Mouse (Mus musculus): ENCODE data around the gene Cebpz.

Gene Cebpz

DNA sequence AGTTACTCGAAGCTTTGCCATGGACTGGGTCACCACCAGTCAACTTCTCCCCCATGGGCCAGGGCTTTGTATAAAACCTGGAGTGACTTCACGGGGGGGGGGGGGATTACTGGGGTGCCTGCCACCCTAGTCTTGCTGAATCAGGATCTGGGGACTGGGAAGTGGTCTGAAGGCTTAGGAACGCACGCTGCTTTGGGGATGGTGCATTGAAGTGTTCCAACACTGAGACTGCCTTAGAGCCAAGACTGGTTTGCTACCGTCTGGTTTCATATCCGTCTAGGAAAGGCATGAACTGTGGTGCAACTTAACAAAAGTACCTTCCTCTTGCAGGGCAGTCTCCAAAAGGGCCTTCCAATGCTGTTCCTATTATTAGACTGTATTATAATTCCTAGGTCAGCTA, 19.2 kb downstream of the Cebpz start:
- peaks cover 7% of the 10 kb centered on the region for H3K36me3 ChIP-seq (ENCODE audit: control insufficient read depth, insufficient read depth, low read length, poor library complexity, severe bottlenecking)
- no peak for DNase-seq (ENCODE audit: low read depth, low spot score)
- no peaks in the 10 kb centered on the region for H3K27me3 ChIP-seq (ENCODE audit: control insufficient read depth, insufficient read depth, low read length, poor library complexity, severe bottlenecking)

DNA sequence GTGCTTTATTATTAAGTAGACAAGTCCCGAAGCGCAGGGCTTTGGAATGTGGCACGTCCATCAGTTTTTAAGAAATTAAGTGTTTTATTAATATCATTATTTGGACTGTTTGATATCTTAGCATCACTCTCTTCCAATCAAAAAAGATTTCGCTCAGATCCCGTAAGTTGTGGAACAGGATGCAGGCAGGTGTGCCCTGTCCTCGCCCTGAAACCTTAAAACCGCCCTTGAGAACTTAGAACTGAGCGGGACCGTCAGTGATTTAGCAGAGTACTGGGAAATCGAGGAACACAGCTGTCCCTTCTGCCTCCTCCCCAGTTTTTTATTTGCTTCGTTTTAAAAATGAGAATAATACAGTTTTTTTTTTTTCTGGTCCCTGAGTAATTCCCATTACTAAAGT, 20.0 kb downstream of the Cebpz start:
- no peak for DNase-seq (ENCODE audit: low read depth, low spot score)
- Histone ChIP-seq H3K36me3 (ENCODE audit: control insufficient read depth, insufficient read depth, low read length, poor library complexity, severe bottlenecking) (peaks cover 7% of the 10 kb centered on the region), H3K27me3 (ENCODE audit: control insufficient read depth, insufficient read depth, low read length, poor library complexity, severe bottlenecking) (no peaks in the 10 kb centered on the region)

DNA sequence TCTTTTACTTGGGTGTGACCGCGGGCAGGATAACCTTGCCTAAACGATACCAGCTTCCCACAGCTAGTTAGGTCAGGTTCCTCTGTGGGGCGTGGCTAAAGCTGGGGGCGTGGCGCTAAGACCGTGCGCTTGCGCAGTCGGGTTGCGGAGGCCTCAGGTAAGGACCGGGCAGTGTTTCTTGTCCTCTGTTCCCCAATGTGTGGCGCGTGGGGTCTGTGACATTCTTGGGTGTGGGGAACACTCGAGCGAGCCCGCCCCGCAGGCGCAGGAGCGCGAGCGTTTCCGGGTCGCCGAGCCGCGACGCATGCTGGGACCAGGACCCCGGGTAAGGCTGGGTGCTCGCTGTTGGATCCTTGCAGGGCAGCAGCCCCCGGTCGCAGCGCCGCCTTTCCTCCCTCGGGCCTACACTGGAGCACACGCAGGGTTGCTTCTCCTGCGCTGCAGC, 20.5 kb downstream of the Cebpz start, which contains the start of gene Cebpzos:
TSS of gene Cebpzos (plus strand) at position 132 of the 445 bp plus-strand sequence.
- peak; percentile 95 for DNase-seq (ENCODE audit: low read depth, low spot score)
- peaks cover 7% of the 10 kb centered on the region for H3K36me3 ChIP-seq (ENCODE audit: control insufficient read depth, insufficient read depth, low read length, poor library complexity, severe bottlenecking)
- no peaks in the 10 kb centered on the region for H3K27me3 ChIP-seq (ENCODE audit: control insufficient read depth, insufficient read depth, low read length, poor library complexity, severe bottlenecking)

DNA sequence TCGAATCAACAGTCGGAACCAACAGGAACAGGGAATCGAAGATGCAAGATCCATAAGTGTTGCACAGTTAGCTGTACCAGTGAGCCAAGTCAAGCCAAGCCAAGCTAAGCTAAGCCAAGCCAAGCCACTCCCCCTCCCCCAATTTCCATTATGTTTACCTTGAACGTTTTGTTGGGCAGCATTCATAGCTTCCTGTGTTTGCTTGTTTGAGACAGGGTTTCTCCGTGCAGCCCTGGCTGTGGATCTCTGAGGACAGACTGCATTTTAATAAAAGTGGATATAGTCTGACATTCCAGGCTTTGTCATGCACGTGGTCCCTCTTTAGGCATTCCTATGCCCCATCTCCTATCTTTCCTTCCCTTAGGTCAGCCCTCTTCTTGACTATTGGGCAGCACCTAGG, 21.1 kb downstream of the Cebpz start:
- DNase-seq (ENCODE audit: low read depth, low spot score), result no peak
- no peaks in the 10 kb centered on the region for H3K27me3 ChIP-seq (ENCODE audit: control insufficient read depth, insufficient read depth, low read length, poor library complexity, severe bottlenecking)
- peaks cover 4% of the 10 kb centered on the region for H3K36me3 ChIP-seq (ENCODE audit: control insufficient read depth, insufficient read depth, low read length, poor library complexity, severe bottlenecking)

DNA sequence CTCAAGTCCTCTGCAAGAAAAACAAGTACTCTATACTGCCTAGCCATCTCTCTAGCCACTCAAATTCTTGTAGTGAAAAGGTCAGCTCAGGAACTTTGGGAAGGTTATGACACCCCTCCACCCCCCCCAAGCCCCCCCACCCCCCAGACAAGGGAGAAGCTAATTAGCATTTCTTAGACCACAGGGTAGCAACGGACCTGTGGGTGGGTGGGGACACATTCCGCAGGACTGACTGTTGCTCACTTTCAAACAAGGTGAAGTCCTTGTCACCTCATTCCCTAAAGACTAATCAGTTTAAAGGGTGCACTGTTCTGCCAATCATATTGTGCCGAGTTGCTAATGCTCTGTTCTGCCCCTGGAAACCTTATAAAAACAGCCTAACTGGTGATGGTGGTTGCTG, 22.9 kb downstream of the Cebpz start:
- H3K36me3 ChIP-seq (ENCODE audit: control insufficient read depth, insufficient read depth, low read length, poor library complexity, severe bottlenecking), result no peaks in the 10 kb centered on the region; the same call in 1 of the 2 replicates
- no peak for DNase-seq (ENCODE audit: low read depth, low spot score)
- no peaks in the 10 kb centered on the region for H3K27me3 ChIP-seq (ENCODE audit: control insufficient read depth, insufficient read depth, low read length, poor library complexity, severe bottlenecking)

DNA sequence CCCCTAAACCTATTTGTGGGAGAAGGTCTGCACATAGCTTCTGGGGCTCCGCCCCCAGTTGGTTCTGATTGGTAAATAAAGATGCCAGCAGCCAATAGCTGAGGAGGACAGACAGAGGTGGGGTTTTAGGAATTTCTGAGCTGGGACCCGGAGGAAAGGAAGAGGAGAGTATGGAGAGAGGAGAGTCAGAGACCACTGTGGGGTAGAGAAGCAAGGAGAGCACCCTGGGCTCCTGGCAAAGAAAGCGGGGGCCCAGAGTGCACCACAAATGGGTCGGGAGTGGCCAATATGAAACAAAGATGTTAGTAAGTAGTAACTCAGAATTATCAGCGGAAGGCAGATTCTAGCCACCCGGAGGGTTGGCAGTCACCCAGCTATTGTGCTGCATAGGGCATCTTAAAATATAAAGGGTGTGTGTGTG, 24.0 kb downstream of the Cebpz start:
- H3K36me3 ChIP-seq (ENCODE audit: control insufficient read depth, insufficient read depth, low read length, poor library complexity, severe bottlenecking), result no peaks in the 10 kb centered on the region
- H3K27me3 ChIP-seq (ENCODE audit: control insufficient read depth, insufficient read depth, low read length, poor library complexity, severe bottlenecking), result no peaks in the 10 kb centered on the region
- DNase-seq (ENCODE audit: low read depth, low spot score), result no peak

DNA sequence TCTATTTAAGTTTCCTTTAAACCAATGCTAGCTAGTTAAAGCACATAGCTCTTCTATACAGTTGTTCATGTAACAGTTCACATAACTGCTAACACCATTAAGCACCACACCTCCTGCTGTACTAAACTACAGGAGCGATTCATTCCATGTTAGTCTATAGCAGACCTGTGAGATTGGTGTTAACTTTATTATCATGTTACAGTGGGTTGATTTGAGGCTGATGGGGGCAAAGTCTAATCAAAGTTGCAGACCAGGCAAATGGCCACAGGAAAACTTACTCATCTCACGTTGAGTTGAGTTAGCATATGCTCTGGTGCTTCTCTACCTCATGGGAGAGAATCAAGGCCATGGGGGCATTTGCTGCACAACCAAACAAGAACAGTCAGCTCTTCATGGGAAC, 27.5 kb downstream of the Cebpz start:
- Histone ChIP-seq H3K27me3 (ENCODE audit: control insufficient read depth, insufficient read depth, low read length, poor library complexity, severe bottlenecking) (no peaks in the 10 kb centered on the region), H3K36me3 (ENCODE audit: control insufficient read depth, insufficient read depth, low read length, poor library complexity, severe bottlenecking) (no peaks in the 10 kb centered on the region)
- DNase-seq (ENCODE audit: low read depth, low spot score), result no peak

DNA sequence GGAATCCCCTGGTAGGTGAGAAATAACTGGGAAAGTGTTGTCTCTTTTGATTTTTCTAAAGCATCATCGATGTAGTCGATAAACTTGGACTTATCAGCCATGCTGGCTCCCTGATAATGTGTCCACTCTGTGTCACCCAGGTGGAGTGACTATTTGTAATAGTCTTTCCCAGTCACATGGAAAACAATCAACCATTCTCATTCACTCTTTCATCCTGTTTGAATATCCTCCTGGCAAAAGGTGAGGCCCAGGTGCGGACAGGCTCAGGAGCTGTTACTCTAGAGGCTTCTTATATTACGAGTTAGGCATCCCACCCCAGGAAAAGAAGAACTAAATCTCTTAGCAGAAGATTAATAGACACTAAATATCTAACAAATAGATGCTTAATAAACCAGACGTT, 30.0 kb downstream of the Cebpz start, which contains the start of gene Sult6b1:
TSS of gene Sult6b1 (minus strand) at position 101 of the 400 bp plus-strand sequence.
- no peak for DNase-seq (ENCODE audit: low read depth, low spot score)
- H3K36me3 ChIP-seq (ENCODE audit: control insufficient read depth, insufficient read depth, low read length, poor library complexity, severe bottlenecking), result no peaks in the 10 kb centered on the region
- H3K27me3 ChIP-seq (ENCODE audit: control insufficient read depth, insufficient read depth, low read length, poor library complexity, severe bottlenecking), result no peaks in the 10 kb centered on the region

DNA sequence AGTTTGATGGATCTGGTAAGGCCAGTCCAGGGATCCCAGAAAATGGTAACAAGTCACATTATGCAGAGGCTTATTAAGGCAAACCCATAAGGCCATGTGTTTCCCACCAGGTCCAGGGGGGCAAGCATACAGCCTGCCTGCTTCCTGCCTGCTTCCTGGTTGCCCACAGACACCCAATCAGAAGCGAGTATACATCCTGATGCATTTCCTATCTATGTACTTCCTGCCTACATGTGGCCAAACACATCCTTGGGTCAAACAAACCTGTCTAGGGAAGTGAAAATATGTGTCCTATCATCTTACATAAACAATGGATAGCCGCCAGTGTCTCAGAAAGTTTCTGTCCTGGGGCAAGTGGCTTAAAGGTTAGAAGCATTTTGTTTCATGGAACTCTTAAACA, 33.7 kb downstream of the Cebpz start:
- no peak for DNase-seq (ENCODE audit: low read depth, low spot score)
- Histone ChIP-seq H3K27me3 (ENCODE audit: control insufficient read depth, insufficient read depth, low read length, poor library complexity, severe bottlenecking) (no peaks in the 10 kb centered on the region), H3K36me3 (ENCODE audit: control insufficient read depth, insufficient read depth, low read length, poor library complexity, severe bottlenecking) (no peaks in the 10 kb centered on the region)

DNA sequence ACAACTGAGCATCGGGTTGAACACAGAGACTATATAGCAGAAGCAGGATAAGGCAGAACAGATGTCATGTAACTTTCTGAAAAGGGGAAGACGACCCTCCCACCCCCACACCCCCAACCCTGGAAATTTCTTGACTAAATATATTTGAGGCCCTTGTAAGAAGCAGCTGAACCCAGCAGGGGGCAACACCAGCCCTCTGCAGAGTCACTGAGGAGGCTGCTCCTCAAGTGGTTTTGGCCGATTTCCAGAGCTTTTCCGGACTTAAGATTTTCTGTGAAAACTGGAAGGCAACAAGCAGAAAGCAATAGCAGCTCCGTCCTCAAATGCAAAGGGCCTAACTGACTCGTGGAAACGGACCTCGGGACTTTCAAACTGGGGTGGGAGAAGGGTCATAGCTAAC, 41.5 kb downstream of the Cebpz start:
- H3K27me3 ChIP-seq (ENCODE audit: control insufficient read depth, insufficient read depth, low read length, poor library complexity, severe bottlenecking), result no peaks in the 10 kb centered on the region
- peak; percentile 46 for DNase-seq (ENCODE audit: low read depth, low spot score)

DNA sequence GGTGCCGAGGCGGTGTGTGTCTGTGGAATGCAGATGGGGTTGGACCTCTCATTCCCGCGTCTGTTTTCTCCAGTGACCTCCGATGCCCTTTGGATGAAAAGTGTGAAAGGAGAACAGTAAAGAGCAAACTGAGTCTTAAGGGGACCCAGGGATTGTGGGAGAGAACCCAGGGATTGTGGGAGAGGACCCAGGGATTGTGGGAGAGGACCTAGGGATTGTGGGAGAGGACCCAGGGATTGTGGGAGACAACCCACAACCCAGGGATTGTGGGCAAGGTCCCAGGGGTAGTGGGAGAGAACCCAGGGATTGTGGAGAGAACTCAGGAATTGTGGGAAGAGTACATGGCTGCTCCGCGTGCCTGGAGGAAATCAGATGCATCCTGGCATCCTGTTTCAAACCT, 41.9 kb downstream of the Cebpz start:
- no peak for DNase-seq (ENCODE audit: low read depth, low spot score)
- H3K27me3 ChIP-seq (ENCODE audit: control insufficient read depth, insufficient read depth, low read length, poor library complexity, severe bottlenecking), result no peaks in the 10 kb centered on the region

More for the DNA sequence above, 41.5 kb downstream of the Cebpz start:
- no peaks in the 10 kb centered on the region for H3K36me3 ChIP-seq (ENCODE audit: control insufficient read depth, insufficient read depth, low read length, poor library complexity, severe bottlenecking)

DNA sequence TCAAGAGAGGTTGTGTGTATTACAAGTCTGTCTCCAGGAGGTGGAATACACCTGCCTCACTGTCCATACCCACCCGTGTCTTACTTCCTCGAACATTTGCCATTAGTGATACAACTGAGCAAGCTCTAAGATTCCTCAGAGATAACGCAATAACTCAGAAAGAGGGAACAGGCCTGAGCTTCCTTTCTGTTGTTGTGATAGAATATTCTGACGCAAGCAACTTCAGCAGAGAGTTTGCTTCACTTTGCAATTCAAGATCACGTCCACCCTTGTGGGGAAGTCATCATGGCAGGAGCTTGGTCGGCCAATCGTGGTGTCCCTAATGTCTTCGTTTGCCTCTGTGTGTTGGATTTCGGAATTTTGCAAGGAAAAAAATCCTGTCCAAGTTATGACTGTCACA, 45.8 kb downstream of the Cebpz start:
- Histone ChIP-seq H3K27me3 (ENCODE audit: control insufficient read depth, insufficient read depth, low read length, poor library complexity, severe bottlenecking) (no peaks in the 10 kb centered on the region), H3K36me3 (ENCODE audit: control insufficient read depth, insufficient read depth, low read length, poor library complexity, severe bottlenecking) (no peaks in the 10 kb centered on the region)
- no peak for DNase-seq (ENCODE audit: low read depth, low spot score)

More for the DNA sequence above, 41.9 kb downstream of the Cebpz start:
- H3K36me3 ChIP-seq (ENCODE audit: control insufficient read depth, insufficient read depth, low read length, poor library complexity, severe bottlenecking), result no peaks in the 10 kb centered on the region

DNA sequence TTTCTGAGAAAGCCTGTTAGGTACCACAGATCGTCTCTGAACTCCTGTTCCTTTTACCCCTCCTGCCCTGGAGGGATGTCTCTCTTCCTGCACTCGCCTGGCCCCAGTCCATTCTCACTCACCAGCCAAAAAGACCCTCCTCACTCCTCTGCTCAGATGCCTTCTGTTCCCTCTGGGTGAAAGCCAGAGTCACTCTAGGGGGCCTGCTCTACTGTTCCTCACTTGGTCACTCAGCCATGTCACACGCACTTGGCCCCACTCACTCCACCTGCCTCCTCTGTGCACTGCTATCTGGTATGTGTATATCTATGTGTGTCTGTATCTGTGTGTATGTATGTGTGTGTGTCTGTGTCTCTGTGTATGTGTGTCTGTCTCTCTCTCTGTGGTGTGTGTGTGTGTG, 47.7 kb downstream of the Cebpz start:
- no peaks in the 10 kb centered on the region for H3K27me3 ChIP-seq (ENCODE audit: control insufficient read depth, insufficient read depth, low read length, poor library complexity, severe bottlenecking)
- no peak for DNase-seq (ENCODE audit: low read depth, low spot score)
- no peaks in the 10 kb centered on the region for H3K36me3 ChIP-seq (ENCODE audit: control insufficient read depth, insufficient read depth, low read length, poor library complexity, severe bottlenecking)

DNA sequence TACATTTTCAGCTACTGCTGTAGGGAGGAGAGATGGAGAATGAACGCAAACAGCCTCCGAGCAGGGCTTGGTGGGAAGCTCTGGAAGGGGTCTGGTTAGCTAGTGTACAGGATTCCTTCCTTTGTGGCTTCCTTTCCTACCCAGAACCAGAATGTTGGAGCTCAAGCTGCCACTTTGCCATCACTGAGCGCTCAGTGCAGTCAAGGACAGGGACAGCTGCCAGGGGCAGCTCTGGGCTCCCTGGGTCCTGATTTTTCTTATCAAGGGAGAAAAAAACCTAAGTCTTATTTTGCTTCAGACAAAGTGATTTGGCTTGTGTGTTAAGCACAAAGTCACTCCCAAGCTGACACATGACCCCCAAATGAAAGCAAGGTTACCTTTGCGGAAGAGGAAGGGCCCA, 48.3 kb downstream of the Cebpz start:
- no peaks in the 10 kb centered on the region for H3K27me3 ChIP-seq (ENCODE audit: control insufficient read depth, insufficient read depth, low read length, poor library complexity, severe bottlenecking)
- no peaks in the 10 kb centered on the region for H3K36me3 ChIP-seq (ENCODE audit: control insufficient read depth, insufficient read depth, low read length, poor library complexity, severe bottlenecking)
- DNase-seq (ENCODE audit: low read depth, low spot score), result no peak

DNA sequence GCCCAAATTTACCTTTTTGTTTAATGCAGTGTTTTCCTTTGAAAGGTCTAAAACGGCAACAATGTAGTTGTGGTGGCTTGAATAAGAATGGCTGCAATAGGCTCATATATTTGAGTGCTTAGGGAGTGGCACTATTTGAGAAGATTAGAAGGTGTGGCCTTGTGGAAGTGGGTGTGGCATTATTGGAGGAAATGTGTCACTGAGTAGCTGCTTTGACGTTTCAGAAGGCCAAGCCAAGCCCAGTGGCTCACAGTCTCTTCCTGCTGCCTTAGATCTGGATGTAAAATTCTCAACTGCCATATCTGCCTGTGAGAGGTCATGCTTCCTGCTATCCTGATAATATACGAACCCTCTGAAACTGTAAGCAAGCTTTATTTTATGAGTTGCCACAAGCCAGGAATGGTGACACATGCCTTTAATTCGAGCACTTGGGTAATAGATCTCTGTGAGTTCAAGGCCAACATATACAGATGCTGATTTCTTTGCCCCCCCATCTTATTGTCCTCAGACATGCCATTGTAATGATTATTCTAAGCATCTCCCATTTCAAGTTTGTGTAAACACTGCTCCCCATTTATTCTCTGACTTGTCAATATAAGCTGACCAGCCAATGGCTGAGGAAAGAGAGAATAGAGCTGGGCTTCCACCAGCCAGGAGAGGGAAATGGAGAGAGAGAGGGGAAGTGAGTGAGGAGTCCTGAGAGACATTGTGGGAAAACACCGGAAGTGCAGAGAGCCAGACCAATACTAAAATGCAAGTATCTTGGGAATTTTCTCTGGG, 51.4 kb downstream of the Cebpz start:
- no peaks in the 10 kb centered on the region for H3K36me3 ChIP-seq (ENCODE audit: control insufficient read depth, insufficient read depth, low read length, poor library complexity, severe bottlenecking)

DNA sequence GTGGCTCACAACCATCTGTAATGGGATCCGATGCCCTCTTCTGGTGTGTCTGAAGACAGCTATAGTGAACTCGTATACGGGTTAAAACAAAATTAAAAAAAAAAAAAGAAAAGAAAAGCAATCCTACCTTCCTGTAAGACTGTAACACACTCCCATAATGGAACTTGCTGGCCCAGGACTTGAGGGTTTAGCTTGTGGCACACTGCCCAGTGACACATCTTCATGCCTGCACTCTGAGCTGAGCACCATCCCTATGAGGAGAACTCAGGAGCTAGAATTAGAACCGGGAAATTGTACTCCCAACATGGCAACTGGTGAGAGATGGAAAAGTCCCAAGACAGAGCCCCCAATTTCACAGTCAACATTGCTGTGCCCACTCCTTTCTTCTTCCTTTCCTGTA, 53.6 kb downstream of the Cebpz start:
- Histone ChIP-seq H3K27me3 (ENCODE audit: control insufficient read depth, insufficient read depth, low read length, poor library complexity, severe bottlenecking) (no peaks in the 10 kb centered on the region), H3K36me3 (ENCODE audit: control insufficient read depth, insufficient read depth, low read length, poor library complexity, severe bottlenecking) (no peaks in the 10 kb centered on the region)
- no peak for DNase-seq (ENCODE audit: low read depth, low spot score)

More for the DNA sequence above, 51.4 kb downstream of the Cebpz start:
- no peak for DNase-seq (ENCODE audit: low read depth, low spot score)
- H3K27me3 ChIP-seq (ENCODE audit: control insufficient read depth, insufficient read depth, low read length, poor library complexity, severe bottlenecking), result no peaks in the 10 kb centered on the region
